Mouse (Mus musculus): Measurements from ENCODE around the gene Arhgap27.

Gene Arhgap27

GRCm38 (mm10) chr11:103381956-103382613, 18.6 kb upstream of the Arhgap27 start:
- in situ Hi-C loops (cut with MseI, MboI): no loop called here

DNA sequence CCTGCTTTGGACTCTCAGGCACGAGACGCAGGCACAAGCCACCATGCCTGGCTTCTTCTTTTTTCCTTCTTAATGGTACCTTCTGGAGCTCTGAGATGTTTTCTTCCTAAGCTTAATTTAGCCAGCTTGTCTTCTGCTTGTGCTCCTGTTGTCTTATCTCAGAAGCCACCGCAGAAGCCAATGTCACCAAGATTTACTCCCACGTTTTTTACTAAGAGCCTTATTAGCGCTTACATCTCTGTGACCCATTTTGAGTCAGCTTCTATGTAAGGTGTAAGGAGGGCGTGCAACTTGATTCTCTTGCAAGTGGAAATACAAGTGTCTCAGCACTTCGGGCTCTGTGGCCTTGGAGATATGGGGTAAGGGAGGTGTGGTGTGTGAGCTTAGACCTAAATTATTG, 18.0 kb upstream of the Arhgap27 start:
- in situ Hi-C loops (cut with MseI, MboI): no loop called here

DNA sequence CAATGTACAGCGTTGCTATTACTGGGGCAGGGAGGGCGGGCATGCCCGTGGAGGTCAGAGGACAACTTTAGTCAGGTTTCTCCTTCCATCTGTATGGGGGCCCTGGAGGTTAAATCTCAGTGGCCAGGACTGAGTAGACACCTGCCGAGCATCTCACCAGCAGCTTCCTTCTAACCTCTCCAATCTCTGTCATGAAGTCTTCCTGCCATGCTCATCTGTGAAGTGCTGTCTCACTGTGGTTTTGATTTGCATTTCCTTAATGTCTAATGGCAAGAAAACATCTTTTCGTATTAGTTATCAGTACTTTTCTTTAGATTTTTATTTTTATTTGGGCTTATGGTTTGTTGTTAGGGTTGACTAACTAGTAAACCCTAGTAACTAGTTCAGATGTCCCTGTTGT, 17.0 kb upstream of the Arhgap27 start:
- in situ Hi-C loops (cut with MseI, MboI): no loop called here

- in situ Hi-C loops (cut with MseI, MboI): no loop called here
These were observed 14.8 kb upstream of the Arhgap27 start for GRCm38 (mm10) chr11:103378341-103378740.

DNA sequence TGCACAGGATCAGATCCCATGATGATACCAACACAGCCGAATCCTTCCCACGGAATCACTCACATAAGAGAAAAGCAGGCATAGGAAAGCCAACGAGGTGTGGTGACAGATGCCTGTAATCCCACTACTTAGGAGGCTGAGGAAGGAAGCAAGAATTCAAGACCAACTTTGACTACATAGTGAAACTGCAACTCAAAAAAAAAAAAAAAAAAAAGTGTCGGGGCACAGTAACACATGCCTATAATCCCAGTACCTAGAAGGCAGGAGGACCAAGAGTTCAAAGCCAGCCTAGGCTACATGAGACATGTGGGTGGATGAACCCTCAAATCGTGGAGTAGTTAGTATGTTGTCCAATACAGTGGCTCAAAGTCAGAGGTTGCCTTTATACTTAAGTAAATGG, 12.3 kb upstream of the Arhgap27 start:
- in situ Hi-C loops (cut with MseI, MboI): no loop called here

GRCm38 (mm10) chr11:103375258-103375657, 11.8 kb upstream of the Arhgap27 start:
- in situ Hi-C loops (cut with MseI, MboI): no loop called here

GRCm38 (mm10) chr11:103373922-103374321, 10.4 kb upstream of the Arhgap27 start:
- in situ Hi-C loops (cut with MseI, MboI): no loop called here

GRCm38 (mm10) chr11:103372561-103372960, 9.1 kb upstream of the Arhgap27 start:
- in situ Hi-C loops (cut with MseI, MboI): no loop called here

- in situ Hi-C loops (cut with MseI, MboI): no loop called here
These were observed 8.6 kb upstream of the Arhgap27 start for GRCm38 (mm10) chr11:103372068-103372467.

GRCm38 (mm10) chr11:103371222-103371539, 7.7 kb upstream of the Arhgap27 start:
- in situ Hi-C loops (cut with MseI, MboI): no loop called here

DNA sequence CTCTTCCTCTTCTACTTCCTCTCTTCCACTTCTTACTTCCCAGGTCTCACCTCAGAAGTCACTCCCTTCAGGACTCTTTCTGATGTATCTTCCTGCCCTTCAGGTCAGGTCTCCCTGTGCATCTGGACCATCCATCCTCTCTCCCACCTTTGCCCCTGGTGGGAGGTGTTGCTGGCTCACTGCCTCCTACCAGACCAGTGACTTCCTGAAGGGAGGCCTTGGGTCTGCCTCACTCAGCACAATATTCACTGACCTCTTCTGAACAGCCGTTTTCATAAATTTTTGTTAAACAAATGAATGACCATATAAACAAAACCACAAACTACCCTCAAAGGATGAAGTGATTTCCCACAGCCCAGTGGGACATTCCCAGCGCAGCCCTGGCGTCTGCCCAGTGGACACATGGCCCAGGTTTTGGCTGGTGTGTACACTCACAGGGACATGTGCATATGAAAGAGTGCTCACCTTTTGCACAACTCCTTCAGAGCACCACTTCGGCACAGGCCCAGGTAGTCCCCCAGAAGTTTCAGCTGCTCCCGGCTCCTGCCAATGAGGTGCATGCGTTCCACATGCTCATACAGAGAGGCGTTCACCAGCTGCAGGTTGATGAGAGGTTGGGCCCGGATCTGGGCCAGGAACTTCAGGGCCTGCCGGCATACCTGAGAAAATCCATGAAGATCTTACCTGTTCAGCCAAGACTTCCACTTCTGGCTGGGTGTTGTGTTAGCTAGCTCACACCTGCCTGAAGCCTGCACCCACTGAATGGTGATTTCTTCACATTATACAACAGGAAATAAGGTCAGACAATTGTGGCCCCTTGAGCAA, 7.1 kb upstream of the Arhgap27 start:
- in situ Hi-C loops (cut with MseI, MboI): no loop called here

- in situ Hi-C loops (cut with MseI, MboI): no loop called here
These were observed 2.0 kb upstream of the Arhgap27 start for GRCm38 (mm10) chr11:103365530-103365929.

DNA sequence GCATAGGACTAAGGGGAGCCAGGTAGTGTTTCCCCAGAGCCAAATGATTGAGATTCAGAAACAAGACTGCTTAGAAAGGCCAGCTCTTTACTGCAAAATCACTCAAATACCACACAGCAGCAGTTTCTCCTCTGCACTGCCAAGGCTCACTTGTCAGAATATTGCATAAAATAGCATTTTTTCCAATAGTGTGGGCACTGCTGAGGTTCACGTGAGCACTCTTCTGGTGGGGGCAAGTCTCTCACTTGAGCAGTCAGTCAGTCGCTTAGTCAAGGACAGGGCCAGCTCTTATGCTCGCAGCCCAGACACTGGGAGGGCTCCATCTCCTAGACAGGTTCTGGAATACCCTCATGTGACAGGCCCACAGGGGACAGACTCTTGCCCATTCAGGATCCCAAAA, 1.5 kb upstream of the Arhgap27 start:
- in situ Hi-C loops (cut with MseI, MboI): no loop called here

DNA sequence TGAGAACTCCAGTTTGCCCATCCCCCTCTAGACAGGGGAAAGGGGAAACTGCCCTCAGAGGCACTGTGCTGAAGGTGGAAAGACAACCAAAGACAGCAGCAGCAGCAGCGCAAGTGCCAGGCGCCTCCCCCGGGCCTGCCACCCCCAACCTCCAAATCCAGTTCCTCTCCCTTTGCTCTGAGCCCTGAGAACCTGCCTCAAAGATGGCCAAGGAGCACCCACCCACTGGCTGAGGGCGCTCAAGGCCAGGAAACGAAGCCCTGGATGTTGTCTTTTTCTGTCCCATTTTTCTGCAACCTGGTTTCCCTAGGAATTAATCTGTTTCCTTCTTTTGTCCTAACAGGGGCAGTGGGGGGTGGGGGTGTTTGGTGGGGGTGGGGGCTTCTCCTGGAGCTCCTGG, 843 bp upstream of the Arhgap27 start:
- in situ Hi-C loops (cut with MseI, MboI): no loop called here

DNA sequence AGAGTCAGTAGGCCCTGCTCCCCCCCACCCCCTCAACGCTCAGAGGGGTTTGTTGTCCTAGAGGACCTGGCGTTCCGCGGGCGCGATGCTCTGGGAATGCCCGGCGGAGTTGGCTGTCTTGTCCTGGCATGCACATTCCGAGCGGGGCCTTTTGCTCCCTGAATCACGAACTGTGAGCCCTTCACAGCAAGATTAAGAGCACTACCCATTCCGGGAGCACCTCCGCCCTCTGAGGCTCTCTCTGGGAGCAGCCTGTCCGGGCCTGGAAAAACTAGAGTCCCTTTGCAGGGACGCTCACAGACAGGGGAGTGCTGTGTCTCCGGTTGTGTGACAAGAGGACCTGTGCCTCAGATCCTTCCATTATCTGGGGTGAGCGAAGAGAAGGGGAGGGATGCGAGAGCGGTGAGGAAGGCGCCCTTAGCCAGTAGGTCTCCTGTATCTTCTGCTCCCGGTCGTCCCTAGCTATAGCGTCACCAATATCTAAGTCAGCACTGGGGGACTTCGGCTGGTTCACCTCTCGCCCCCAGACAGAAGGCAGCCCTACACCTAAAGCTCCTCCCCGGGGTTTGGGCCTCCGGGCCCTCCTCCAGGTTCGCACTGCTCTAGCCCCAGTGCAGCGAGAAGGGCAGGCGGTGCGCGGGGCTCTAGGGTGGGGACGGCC, 841 bp downstream of the Arhgap27 start:
- in situ Hi-C loops (cut with MseI, MboI): no loop called here

GRCm38 (mm10) chr11:103362054-103362432, 1.4 kb downstream of the Arhgap27 start:
- in situ Hi-C loops (cut with MseI, MboI): no loop called here

DNA sequence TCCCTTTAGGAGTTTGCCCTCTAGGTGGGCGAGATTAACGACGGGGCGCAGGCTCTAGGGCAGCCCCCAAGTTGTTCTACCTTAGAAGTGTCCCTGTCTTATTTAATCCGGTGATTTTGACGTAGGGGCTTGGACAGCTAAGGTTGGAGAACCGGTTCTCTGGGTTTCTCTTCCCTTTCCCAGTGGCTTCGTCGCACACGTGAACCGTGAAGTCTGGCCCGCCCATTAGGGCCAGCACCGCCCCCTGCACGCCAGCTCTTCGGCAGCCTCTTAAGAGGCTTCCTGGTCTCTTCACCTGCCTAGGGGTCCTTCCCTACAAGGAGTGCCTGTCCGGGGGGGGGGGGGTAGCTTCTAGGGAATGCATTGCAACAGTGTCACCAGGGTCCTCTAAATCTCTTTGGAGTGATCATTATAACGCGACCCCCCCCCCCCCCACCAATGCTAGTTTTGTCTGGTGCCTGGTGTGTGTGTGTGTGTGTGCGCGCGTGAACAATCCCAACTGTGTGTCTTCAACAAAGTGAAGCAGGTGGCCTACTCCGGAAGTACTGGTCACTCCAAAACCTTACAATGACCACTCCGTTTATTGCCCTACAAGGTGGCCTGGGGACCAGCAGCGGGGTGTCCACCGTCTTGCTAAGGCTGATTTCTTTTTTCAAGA, 2.0 kb downstream of the Arhgap27 start:
- in situ Hi-C loops (cut with MseI, MboI): no loop called here

DNA sequence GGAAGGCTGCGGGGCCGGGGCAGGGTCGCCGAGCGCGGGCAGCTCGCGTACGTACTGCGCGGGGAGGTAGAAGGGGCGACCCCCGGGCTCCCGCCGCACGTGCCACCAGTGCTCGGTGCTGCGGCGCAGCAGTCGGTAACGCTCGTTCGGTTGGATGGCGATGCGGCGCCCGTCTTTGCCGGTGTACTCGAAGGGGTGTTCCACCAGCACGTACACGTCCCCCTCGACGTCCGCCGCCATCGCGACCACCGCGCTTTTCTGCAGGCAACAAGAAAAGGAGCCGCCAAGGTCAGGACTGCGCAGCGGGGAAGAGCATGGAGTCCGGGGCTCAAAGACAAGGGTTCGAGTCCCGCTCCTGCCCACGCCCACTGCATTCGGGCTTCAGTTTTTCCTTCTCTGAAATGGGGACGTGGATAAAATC, 2.8 kb downstream of the Arhgap27 start:
- in situ Hi-C loops (cut with MseI, MboI): no loop called here

DNA sequence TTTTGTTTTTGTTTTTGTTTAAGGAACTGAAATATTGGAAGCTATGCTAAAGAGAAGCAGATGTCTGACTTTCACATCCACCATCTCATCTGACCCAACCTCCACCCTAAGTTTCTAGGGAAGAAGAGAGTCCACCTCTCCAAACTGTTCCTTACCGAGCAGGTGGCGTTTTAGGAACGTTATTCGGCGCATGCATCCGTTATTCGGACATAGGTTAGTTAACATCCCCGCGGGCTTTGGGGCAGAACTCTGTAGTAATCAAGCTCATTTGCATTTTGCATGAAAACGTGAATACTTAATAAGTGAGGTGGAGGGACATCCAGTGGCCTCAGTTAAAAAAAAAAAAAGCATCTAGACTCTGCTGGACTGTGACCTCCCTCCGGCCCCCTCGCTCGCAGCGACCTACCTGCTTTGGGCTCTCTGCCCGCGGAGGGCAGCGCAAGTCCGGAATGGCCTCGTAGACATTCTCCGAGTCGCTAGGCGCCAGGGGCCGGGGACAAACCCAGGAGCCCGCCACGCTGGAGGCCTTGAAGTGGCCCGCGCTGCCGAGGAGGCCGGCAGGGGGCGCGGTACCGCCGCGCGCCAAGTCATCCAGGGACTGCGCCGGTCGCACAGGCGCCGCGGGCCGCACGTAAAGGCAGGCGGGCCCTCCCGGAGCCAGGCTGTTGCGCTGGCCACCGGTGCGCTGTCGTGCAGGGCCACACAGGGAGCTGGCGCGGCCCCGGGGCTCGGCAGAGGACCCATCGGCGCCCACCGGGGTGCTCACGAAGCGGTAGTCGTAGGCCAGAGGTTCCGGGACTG, 3.5 kb downstream of the Arhgap27 start:
- in situ Hi-C loops (cut with MseI, MboI): loop anchor here in 1 of 2 experiments (5.0 kb wide), 2 partner anchors 42 to 102 kb away; no protein-coding TSS in a partner anchor

GRCm38 (mm10) chr11:103359122-103359521, 4.4 kb downstream of the Arhgap27 start:
- in situ Hi-C loops (cut with MseI, MboI): loop anchor here in 1 of 2 experiments (5.0 kb wide), 2 partner anchors 43 to 103 kb away; no protein-coding TSS in a partner anchor

DNA sequence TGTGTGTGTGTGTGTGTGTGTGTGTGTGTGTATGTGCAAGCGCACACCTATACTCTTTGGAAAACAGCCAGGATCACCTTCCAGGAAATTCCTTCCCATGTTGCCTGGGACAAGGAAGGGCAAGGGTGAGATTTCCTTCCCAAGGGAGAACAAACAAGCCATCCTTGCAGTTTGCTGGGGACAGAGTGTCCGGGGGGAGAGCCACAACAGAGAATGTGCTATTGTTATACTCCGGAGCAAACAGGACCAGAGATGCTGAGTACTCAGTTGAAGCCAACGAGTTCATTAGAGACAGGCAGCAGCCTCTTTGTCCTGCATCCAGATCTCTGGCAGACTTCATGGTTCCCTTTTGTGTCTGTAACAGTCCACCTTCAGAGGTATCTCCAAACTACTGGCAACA, 5.2 kb downstream of the Arhgap27 start:
- in situ Hi-C loops (cut with MseI, MboI): loop anchor here in 1 of 2 experiments (5.0 kb wide), 2 partner anchors 44 to 104 kb away; no protein-coding TSS in a partner anchor

Data from mouse trophoblast stem cell (cell line).